In genomic region chr11:62408848-62409247, GRCm38 (mm10) we compare ENCODE assay signal across 29 mouse cellular contexts. TPM values are rescaled to one million over a fixed set of nuclear protein-coding genes. Genes with fewer than 3 reads are reported as not detected.
DNase-seq lines count a peak whose midpoint lies in the region; ATAC-seq and TF ChIP-seq lines count a peak whose summit lies in the region.
"Had no signal": no experiment of that assay in that cellular context is flagged by ENCODE, and none has a peak within 500 bp of the region (broad histone marks: within the 10 kb centered on the region; RNA-seq: fewer than 3 reads in every experiment).

No protein-coding gene starts in this region.

- TF ChIP-seq CTCF in layer of hippocampus, adult 2 months (conservative IDR thresholded peaks at IDR 0.05), result no peak

- peak; percentile 70 for ATAC-seq in frontal cortex, adult (ENCODE audit: low TSS enrichment)
- ATAC-seq: activated CD4-positive, CD25-positive, alpha-beta regulatory T cell, adult 4 months; forebrain, embryonic 15.5 days; hindbrain, postnatal 0 days; inflammation-experienced regulatory T-cells, adult 6 months had no signal

- H3K4me3 ChIP-seq in layer of hippocampus, adult 2 months, result no peak overlapping the region
- H3K4me3 ChIP-seq: embryonic facial prominence, embryonic 10.5 days; embryonic facial prominence, embryonic 13.5 days; erythroblast, embryonic 14.5 days; forebrain, embryonic 12.5 days; forebrain, embryonic 15.5 days; gastrocnemius, adult 2 months; heart, embryonic 12.5 days; heart, embryonic 15.5 days had no signal

- no peak for DNase-seq in frontal cortex, postnatal 10 days (ENCODE audit: low spot score in 2 of 2)
- peak in 1 of 2 experiments; percentile 26 for DNase-seq in layer of hippocampus, adult 2 months (ENCODE audit: low spot score in 2 of 2)
- DNase-seq in layer of hippocampus, adult 9-10 months (ENCODE audit: low spot score), result no peak
- DNase-seq in brain, adult 2 months (ENCODE audit: low read depth, low spot score), result peak; percentile 47
- DNase-seq in adrenal gland, postnatal 14 days, result no peak
- DNase-seq: adrenal gland, adult 8-10 months; adrenal gland, postnatal 36 days; cerebellum, adult 11-12 months; cerebellum, adult 8-10 months; cerebellum, postnatal 10 days; cerebellum, postnatal 36 days; embryo, embryonic 11 days; gastrocnemius, adult 2 months; gastrocnemius, postnatal 14 days; heart, adult 18-20 months; heart, postnatal 10 days; heart, postnatal 4 days had no signal

- H3K27ac ChIP-seq in layer of hippocampus, adult 2 months, result peak overlapping the region; percentile 60; the same call in 1 of the 2 replicates
- H3K27ac ChIP-seq: embryonic facial prominence, embryonic 10.5 days; embryonic facial prominence, embryonic 13.5 days; forebrain, embryonic 12.5 days; forebrain, embryonic 15.5 days; gastrocnemius, adult 2 months; heart, embryonic 15.5 days; hindbrain, embryonic 14.5 days; hindbrain, postnatal 0 days had no signal

RNA-seq across cellular contexts. Expression of gene Pigl, which starts 49.4 kb away (rescaled TPM):
- 1 to 10 TPM; 7.3 to 8.7 TPM for total RNA-seq in layer of hippocampus, adult 2 months (2021)
- total RNA-seq in adrenal gland, postnatal 14 days (2021), result 6.9 and 7.7 TPM in 2 replicates

RNA-seq across cellular contexts. Expression of gene Ncor1, which starts 49.5 kb away (rescaled TPM):
- 100 to 1,000 TPM; 300 to 303 TPM for total RNA-seq in layer of hippocampus, adult 2 months (2021)
- 197 and 214 TPM in 2 replicates for total RNA-seq in adrenal gland, postnatal 14 days (2021)
